9 mouse cellular contexts compared by ENCODE assay signal in genomic region chr3:100568443-100569390, GRCm38 (mm10).
A peak's percentile ranks its signal among the peaks of the same experiment; 100 is the strongest.
DNase-seq lines count a peak whose midpoint lies in the region; ATAC-seq and TF ChIP-seq lines count a peak whose summit lies in the region.
"Had no signal": no experiment of that assay in that cellular context is flagged by ENCODE, and none has a peak within 500 bp of the region (broad histone marks: within the 10 kb centered on the region; RNA-seq: fewer than 3 reads in every experiment).

No protein-coding gene starts in this region.

- intact Hi-C loops in heart, postnatal 25 days (cut with DNase I), result loop anchor here (1.0 to 5.0 kb wide), 3 partner anchors 146 to 381 kb away; no protein-coding TSS in a partner anchor
- intact Hi-C loops in left cerebral cortex, postnatal 10 days (cut with DNase I), result loop anchor here (5.0 kb wide), 1 partner anchor 376 kb away; no protein-coding TSS in a partner anchor

- no peak overlapping the region for H3K4me3 ChIP-seq in heart, postnatal 0 days (ENCODE audit: low read depth, low read length)
- no peak overlapping the region for H3K4me3 ChIP-seq in liver, embryonic 14.5 days (ENCODE audit: insufficient read depth in 1 of 2, low read depth in 2 of 2, low read length in 2 of 2)

- peak; percentile 58 for TF ChIP-seq CTCF in heart, postnatal 0 days (IDR thresholded peaks at IDR 0.05; ENCODE audit: low read depth)
- no peak for TF ChIP-seq CTCF in brain, embryonic 14.5 days (IDR thresholded peaks at IDR 0.05; ENCODE audit: borderline replicate concordance, extremely low read depth, insufficient read depth, insufficient read length)
- peak; percentile 64 for TF ChIP-seq CTCF in liver, embryonic 14.5 days (IDR thresholded peaks at IDR 0.05; ENCODE audit: low read depth)

- no peak overlapping the region for H3K9ac ChIP-seq in heart, postnatal 0 days (replicated peaks; ENCODE audit: low read depth, low read length)
- no peak overlapping the region for H3K9ac ChIP-seq in liver, embryonic 14.5 days (replicated peaks)

- no peaks in the 10 kb centered on the region for H3K27me3 ChIP-seq in heart, postnatal 0 days (ENCODE audit: control insufficient read depth, insufficient read depth, low read length)
- H3K27me3 ChIP-seq in liver, embryonic 14.5 days (ENCODE audit: control insufficient read depth, insufficient read depth, low read length), result no peaks in the 10 kb centered on the region

- H3K9me3 ChIP-seq in heart, postnatal 0 days (replicated peaks; ENCODE audit: control insufficient read depth, low read length), result no peaks in the 10 kb centered on the region
- H3K9me3 ChIP-seq in liver, embryonic 14.5 days (ENCODE audit: control insufficient read depth, low read length), result no peaks in the 10 kb centered on the region

- 0 out of 2 replicates have a peak, but pooled peaks cover 20% of the 10 kb centered on the region for H3K36me3 ChIP-seq in heart, postnatal 0 days (replicated peaks; ENCODE audit: control insufficient read depth, insufficient read depth, low read length)
- H3K36me3 ChIP-seq in liver, embryonic 14.5 days (replicated peaks; ENCODE audit: control insufficient read depth, insufficient read depth, low read depth), result no peaks in the 10 kb centered on the region; the same call in none of the 2 replicates

- no peak for TF ChIP-seq EP300 in heart, postnatal 0 days (IDR thresholded peaks at IDR 0.05; ENCODE audit: low read depth)
- TF ChIP-seq EP300 in liver, embryonic 14.5 days (IDR thresholded peaks at IDR 0.05; ENCODE audit: low read depth), result no peak

- no peak for ATAC-seq in heart, postnatal 0 days (ENCODE audit: insufficient read depth, low read depth)
- peak; percentile 15; the same call in 1 of the 2 replicates for ATAC-seq in liver, embryonic 14.5 days (ENCODE audit: insufficient read depth)

- no peak overlapping the region for H3K27ac ChIP-seq in heart, postnatal 0 days (ENCODE audit: low read depth)
- no peak overlapping the region for H3K27ac ChIP-seq in liver, embryonic 14.5 days

- no peak for TF ChIP-seq POLR2A in brain, embryonic 14.5 days (IDR thresholded peaks at IDR 0.05; ENCODE audit: borderline replicate concordance, extremely low read depth, insufficient read depth, insufficient read length, poor library complexity, severe bottlenecking)

- H3K4me2 ChIP-seq in heart, postnatal 0 days (ENCODE audit: low read depth, low read length), result no peak overlapping the region
- no peak overlapping the region for H3K4me2 ChIP-seq in liver, embryonic 14.5 days (ENCODE audit: low read depth)

- no peaks in the 10 kb centered on the region for H3K4me1 ChIP-seq in heart, postnatal 0 days (ENCODE audit: control insufficient read depth, insufficient read depth)
- no peaks in the 10 kb centered on the region for H3K4me1 ChIP-seq in liver, embryonic 14.5 days (replicated peaks; ENCODE audit: control insufficient read depth in 2 of 2, insufficient read depth in 2 of 2, low read length in 1 of 2)

- WGBS in heart, postnatal 0 days, result 80% methylated on average over 13 of the region's 13 CpGs
- WGBS in liver, embryonic 14.5 days (ENCODE audit: insufficient replicate concordance), result 78% methylated on average over 13 of the region's 13 CpGs

- peak; percentile 49 for DNase-seq in heart, postnatal 0 days (ENCODE audit: low spot score)
- no peak for DNase-seq in heart, postnatal 25 days (ENCODE audit: low spot score)
- peak; percentile 23 to 26 for DNase-seq in B cell, adult 2 months
- DNase-seq in brain, embryonic 14.5 days (ENCODE audit: low read depth), result peak; percentile 37
- peak in 1 of 3 experiments; percentile 32 for DNase-seq in liver, embryonic 14.5 days (ENCODE audit: low read depth in 3 of 3, low spot score in 3 of 3)
- DNase-seq in spleen, postnatal 36 days (ENCODE audit: low spot score in 2 of 2), result no peak
- DNase-seq in cerebellum, adult 9-10 months, result no peak
- DNase-seq in left cerebral cortex, postnatal 10 days (ENCODE audit: extremely low spot score in 1 of 2, low spot score in 2 of 2), result no peak
- DNase-seq: gastrocnemius, postnatal 14 days had no signal

Comparison
In these comparisons a context has a peak if more than half of its experiments do, and no peak if none do; other contexts are left out.
1. DNase-seq: peak in heart, postnatal 0 days (single experiment), B cell, adult 2 months (2 of 2) and brain, embryonic 14.5 days (single experiment); none in heart, postnatal 25 days (single experiment), spleen, postnatal 36 days (0 of 2), cerebellum, adult 9-10 months (single experiment) and left cerebral cortex, postnatal 10 days (0 of 2).